22 mouse cellular contexts compared by ENCODE assay signal in the genomic region with DNA sequence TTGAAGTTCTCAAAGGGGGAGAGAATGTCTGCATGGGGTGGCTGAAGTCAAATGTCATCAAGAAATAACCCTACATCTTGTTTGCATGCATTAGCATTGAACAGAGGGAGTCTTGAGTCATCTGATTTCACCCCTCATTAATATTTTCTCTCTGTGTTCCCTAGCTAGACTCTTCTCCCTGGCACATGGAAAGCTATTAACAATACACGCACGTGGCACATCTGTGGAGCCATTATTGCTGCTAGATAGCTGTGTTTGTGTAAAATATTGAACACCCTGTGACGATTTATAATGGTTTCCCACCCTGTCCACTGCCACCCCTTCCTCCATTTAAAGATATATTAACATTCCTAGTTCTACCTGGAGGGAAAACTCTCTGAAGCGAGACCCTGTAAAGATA.
A peak's percentile ranks its signal among the peaks of the same experiment; 100 is the strongest.
DNase-seq lines count a peak whose midpoint lies in the region; ATAC-seq and TF ChIP-seq lines count a peak whose summit lies in the region.
"Had no signal": no experiment of that assay in that cellular context is flagged by ENCODE, and none has a peak within 500 bp of the region (broad histone marks: within the 10 kb centered on the region; RNA-seq: fewer than 3 reads in every experiment).

No protein-coding gene starts in this region.

- TF ChIP-seq CTCF in hindbrain, postnatal 0 days (IDR thresholded peaks at IDR 0.05; ENCODE audit: low read depth) = no peak
- TF ChIP-seq CTCF in lung, adult 2 months (IDR thresholded peaks at IDR 0.05; ENCODE audit: insufficient read depth, low read length) = no peak

- DNase-seq in hindbrain, postnatal 0 days (ENCODE audit: low spot score) = no peak
- DNase-seq in neural tube, embryonic 10.5 days (ENCODE audit: extremely low spot score, low spot score) = no peak
- no peak for DNase-seq in lung, adult 2 months
- no peak for DNase-seq in right cerebral cortex, postnatal 10 days (ENCODE audit: low spot score in 2 of 2)
- DNase-seq: adrenal gland, postnatal 25 days; cerebellum, adult 9-10 months; gastrocnemius, postnatal 36 days; heart, postnatal 4 days; kidney, adult 9 months; kidney, postnatal 14 days; layer of hippocampus, postnatal 36 days; lung, postnatal 4 days; thymus, postnatal 25 days had no signal

- H3K27ac ChIP-seq in hindbrain, embryonic 12.5 days = peak overlapping the region; percentile 41; the same call in 1 of the 2 replicates
- H3K27ac ChIP-seq in hindbrain, postnatal 0 days = no peak overlapping the region
- H3K27ac ChIP-seq in neural tube, embryonic 13.5 days (replicated peaks) = peak overlapping the region; percentile 81
- H3K27ac ChIP-seq in midbrain, embryonic 16.5 days (ENCODE audit: low read length) = no peak overlapping the region
- H3K27ac ChIP-seq: embryonic facial prominence, embryonic 15.5 days; heart, embryonic 15.5 days; intestine, embryonic 15.5 days; liver, embryonic 14.5 days; lung, embryonic 15.5 days had no signal

- H3K4me1 ChIP-seq in hindbrain, embryonic 12.5 days = peaks cover 9% of the 10 kb centered on the region
- no peaks in the 10 kb centered on the region for H3K4me1 ChIP-seq in hindbrain, postnatal 0 days (ENCODE audit: insufficient read depth, low read length)
- H3K4me1 ChIP-seq in neural tube, embryonic 13.5 days (replicated peaks) = peaks cover 22% of the 10 kb centered on the region
- peaks cover 5% of the 10 kb centered on the region; the same call in 1 of the 2 replicates for H3K4me1 ChIP-seq in midbrain, embryonic 16.5 days (ENCODE audit: control insufficient read depth, insufficient read depth, low read length)
- H3K4me1 ChIP-seq in lung, adult 2 months (ENCODE audit: control insufficient read depth, insufficient read depth, low read length) = no peaks in the 10 kb centered on the region
- H3K4me1 ChIP-seq: embryonic facial prominence, embryonic 15.5 days; heart, embryonic 15.5 days; intestine, embryonic 15.5 days; lung, embryonic 15.5 days had no signal

- H3K4me3 ChIP-seq in hindbrain, embryonic 12.5 days = no peak overlapping the region
- no peak overlapping the region for H3K4me3 ChIP-seq in hindbrain, postnatal 0 days (ENCODE audit: low read length)
- no peak overlapping the region for H3K4me3 ChIP-seq in neural tube, embryonic 13.5 days
- no peak overlapping the region for H3K4me3 ChIP-seq in midbrain, embryonic 16.5 days (ENCODE audit: low read depth, low read length)
- no peak overlapping the region for H3K4me3 ChIP-seq in lung, adult 2 months (replicated peaks; ENCODE audit: extremely low read depth, low read depth, low read length)
- H3K4me3 ChIP-seq: embryonic facial prominence, embryonic 15.5 days; heart, embryonic 15.5 days; intestine, embryonic 15.5 days; lung, embryonic 15.5 days; myocyte had no signal

- no peaks in the 10 kb centered on the region for H3K9me3 ChIP-seq in hindbrain, embryonic 12.5 days (replicated peaks)
- no peaks in the 10 kb centered on the region for H3K9me3 ChIP-seq in hindbrain, postnatal 0 days (ENCODE audit: low read length)
- H3K9me3 ChIP-seq in neural tube, embryonic 13.5 days = no peaks in the 10 kb centered on the region
- H3K9me3 ChIP-seq in midbrain, embryonic 16.5 days (replicated peaks; ENCODE audit: control insufficient read depth, low read length, poor library complexity, severe bottlenecking) = no peaks in the 10 kb centered on the region
- H3K9me3 ChIP-seq: embryonic facial prominence, embryonic 15.5 days; heart, embryonic 15.5 days; intestine, embryonic 15.5 days; lung, embryonic 15.5 days had no signal

- no peak overlapping the region for H3K4me2 ChIP-seq in hindbrain, embryonic 12.5 days (replicated peaks)
- no peak overlapping the region for H3K4me2 ChIP-seq in hindbrain, postnatal 0 days (ENCODE audit: low read depth, low read length)
- no peak overlapping the region for H3K4me2 ChIP-seq in neural tube, embryonic 13.5 days
- no peak overlapping the region for H3K4me2 ChIP-seq in midbrain, embryonic 16.5 days (ENCODE audit: low read length)
- H3K4me2 ChIP-seq: embryonic facial prominence, embryonic 15.5 days; heart, embryonic 15.5 days; intestine, embryonic 15.5 days; lung, embryonic 15.5 days had no signal

- no peaks in the 10 kb centered on the region for H3K27me3 ChIP-seq in hindbrain, embryonic 12.5 days
- no peaks in the 10 kb centered on the region for H3K27me3 ChIP-seq in hindbrain, postnatal 0 days (ENCODE audit: insufficient read depth, low read length)
- H3K27me3 ChIP-seq in neural tube, embryonic 13.5 days = no peaks in the 10 kb centered on the region
- H3K27me3 ChIP-seq in midbrain, embryonic 16.5 days (ENCODE audit: control insufficient read depth, insufficient read depth, low read depth, low read length) = no peaks in the 10 kb centered on the region
- H3K27me3 ChIP-seq: embryonic facial prominence, embryonic 15.5 days; heart, embryonic 15.5 days; intestine, embryonic 15.5 days; lung, embryonic 15.5 days had no signal

- no peaks in the 10 kb centered on the region for H3K36me3 ChIP-seq in hindbrain, embryonic 12.5 days
- H3K36me3 ChIP-seq in hindbrain, postnatal 0 days (ENCODE audit: insufficient read depth, low read length) = no peaks in the 10 kb centered on the region
- H3K36me3 ChIP-seq in neural tube, embryonic 13.5 days = no peaks in the 10 kb centered on the region
- no peaks in the 10 kb centered on the region for H3K36me3 ChIP-seq in midbrain, embryonic 16.5 days (ENCODE audit: control insufficient read depth, insufficient read depth, low read length)
- H3K36me3 ChIP-seq: embryonic facial prominence, embryonic 15.5 days; heart, embryonic 15.5 days; intestine, embryonic 15.5 days; lung, embryonic 15.5 days had no signal

- no peak; the same call in 1 of the 2 replicates for ATAC-seq in hindbrain, embryonic 12.5 days (ENCODE audit: low FRiP score)
- ATAC-seq in hindbrain, postnatal 0 days = no peak
- peak; percentile 54; the same call in 1 of the 2 replicates for ATAC-seq in neural tube, embryonic 13.5 days (ENCODE audit: low read depth)
- peak; percentile 28; the same call in 1 of the 2 replicates for ATAC-seq in midbrain, embryonic 16.5 days
- ATAC-seq: intestine, embryonic 15.5 days had no signal

- no peak for TF ChIP-seq POLR2A in lung, adult 2 months (IDR thresholded peaks at IDR 0.05; ENCODE audit: borderline replicate concordance, extremely low read depth, low read depth, low read length)

- no peak overlapping the region for H3K9ac ChIP-seq in hindbrain, embryonic 12.5 days
- H3K9ac ChIP-seq in hindbrain, postnatal 0 days (replicated peaks; ENCODE audit: low read length) = no peak overlapping the region
- H3K9ac ChIP-seq in neural tube, embryonic 13.5 days = no peak overlapping the region
- no peak overlapping the region for H3K9ac ChIP-seq in midbrain, embryonic 16.5 days (ENCODE audit: low read depth, low read length)
- H3K9ac ChIP-seq: embryonic facial prominence, embryonic 15.5 days; heart, embryonic 15.5 days; intestine, embryonic 15.5 days; liver, embryonic 14.5 days; lung, embryonic 15.5 days had no signal

- WGBS in hindbrain, embryonic 12.5 days = 55% methylated on average over 4 of the region's 4 CpGs
- WGBS in hindbrain, postnatal 0 days = 50% methylated on average over 4 of the region's 4 CpGs
- WGBS in neural tube, embryonic 13.5 days = 40% methylated on average over 4 of the region's 4 CpGs
- 58% methylated on average over 4 of the region's 4 CpGs for WGBS in midbrain, embryonic 16.5 days
- WGBS in lung, adult 2 months = 72% methylated on average over 4 of the region's 4 CpGs

Comparison
In these comparisons a context has a peak if more than half of its experiments do, and no peak if none do; other contexts are left out.
1. H3K27ac ChIP-seq: peak in hindbrain, embryonic 12.5 days (single experiment) and neural tube, embryonic 13.5 days (single experiment); none in hindbrain, postnatal 0 days (single experiment) and midbrain, embryonic 16.5 days (single experiment).
2. ATAC-seq: peak in neural tube, embryonic 13.5 days (single experiment) and midbrain, embryonic 16.5 days (single experiment); none in hindbrain, embryonic 12.5 days (single experiment) and hindbrain, postnatal 0 days (single experiment).